Mouse (Mus musculus) spleen, adult 2 months (tissue): ENCODE data around the gene Csgalnact2.

Experiments
- CTCF ChIP-seq: fragments of 200-500 bp; IDR thresholded peaks from 2 replicates; pipeline ENCODE4 v1.5.1; 2011; ENCODE audit warnings: mild to moderate bottlenecking, inconsistent platforms; ENCODE audit not compliant: insufficient read depth, insufficient read length, insufficient replicate concordance; ENCODE audit errors: extremely low read depth
- POLR2A ChIP-seq: fragments of 200-500 bp; IDR thresholded peaks from 2 replicates; pipeline ENCODE4 v1.6.1; 2011; ENCODE audit warnings: low read depth, low read length, inconsistent platforms

DNA sequence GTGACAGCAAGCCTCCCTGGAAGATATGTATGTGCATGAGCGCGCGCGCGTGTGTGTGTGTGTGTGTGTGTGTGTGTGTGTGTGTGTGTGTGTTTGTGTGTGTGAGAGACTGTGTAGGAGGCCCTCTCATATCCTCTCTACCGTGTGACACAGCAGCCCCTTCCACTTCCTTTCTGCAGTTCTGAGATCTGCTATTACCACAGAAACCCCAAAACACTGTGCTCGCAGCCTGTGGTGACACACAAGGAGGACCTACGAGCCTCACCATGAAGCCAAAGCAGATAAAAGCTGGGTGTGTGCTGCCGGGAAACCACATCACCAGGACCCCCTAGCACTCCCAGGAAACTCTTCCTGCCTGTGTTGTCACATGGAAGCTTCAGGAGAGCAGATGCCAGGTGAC is 28.1 kb upstream of the Csgalnact2 start:
- TF ChIP-seq POLR2A (no peak), CTCF (no peak)
